Mouse (Mus musculus) layer of hippocampus, adult 18-20 months (tissue): ENCODE results near the gene Prkcb. TPM values are rescaled to one million over a fixed set of nuclear protein-coding genes. Genes with fewer than 3 reads are reported as not detected.
A peak's percentile ranks its signal among the peaks of the same experiment; 100 is the strongest.

Experiments
- DNase-seq, 2 experiments: peaks; one replicate each; pipeline ENCODE4 v3.0.0; 2022; ENCODE audit warnings: low spot score in 2 of 2
- total RNA-seq, 2 experiments: library from RNA; stranded (reverse); gene quantifications; 2 replicates each; pipeline ENCODE4 v1.2.3; 2021

Gene Prkcb
- total RNA-seq, 2 experiments from 2014 or later, result 741 to 778 TPM

DNA sequence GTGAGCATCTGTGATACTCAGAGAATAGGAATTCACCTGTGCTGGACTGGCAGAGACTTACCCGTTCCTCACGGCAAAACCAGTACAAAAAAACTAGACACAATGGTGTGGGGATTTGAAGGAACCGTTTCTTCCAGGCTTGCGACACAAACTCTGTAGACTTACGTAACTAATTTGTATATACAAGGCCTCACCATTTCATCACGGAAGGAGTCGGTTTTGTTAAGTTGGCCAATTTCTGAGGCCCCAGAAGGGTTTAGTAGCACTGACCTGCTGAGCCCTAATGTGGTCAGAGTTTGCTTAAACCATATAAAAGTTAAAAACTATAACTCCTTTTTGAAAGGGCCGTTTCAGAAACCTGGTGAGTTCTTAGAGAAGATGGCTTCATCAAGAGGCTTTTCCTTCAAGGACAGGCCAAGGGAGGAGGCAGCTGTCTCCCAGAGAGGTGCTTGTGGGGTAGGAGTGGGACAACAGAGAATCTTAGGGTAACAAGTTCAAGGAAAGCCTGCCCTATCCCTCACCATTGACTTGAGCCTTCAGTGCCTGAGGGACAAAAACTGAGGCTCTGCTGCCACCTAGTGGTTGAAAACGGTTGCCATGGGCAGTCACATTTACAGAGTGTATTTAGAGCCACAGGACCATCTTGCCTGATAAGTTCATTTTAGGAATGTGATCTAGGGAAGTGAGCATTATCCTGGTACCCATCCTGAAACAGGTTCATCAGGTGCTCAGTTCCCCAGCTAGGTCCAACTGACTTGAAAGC lies 170.8 kb downstream of the Prkcb start:
- peak; percentile 64 to 94 for DNase-seq

GRCm38 (mm10) chr7:122460020-122460419 lies 171.5 kb downstream of the Prkcb start:
- no peak for DNase-seq

GRCm38 (mm10) chr7:122465823-122466549 lies 177.4 kb downstream of the Prkcb start:
- DNase-seq, result no peak

DNA sequence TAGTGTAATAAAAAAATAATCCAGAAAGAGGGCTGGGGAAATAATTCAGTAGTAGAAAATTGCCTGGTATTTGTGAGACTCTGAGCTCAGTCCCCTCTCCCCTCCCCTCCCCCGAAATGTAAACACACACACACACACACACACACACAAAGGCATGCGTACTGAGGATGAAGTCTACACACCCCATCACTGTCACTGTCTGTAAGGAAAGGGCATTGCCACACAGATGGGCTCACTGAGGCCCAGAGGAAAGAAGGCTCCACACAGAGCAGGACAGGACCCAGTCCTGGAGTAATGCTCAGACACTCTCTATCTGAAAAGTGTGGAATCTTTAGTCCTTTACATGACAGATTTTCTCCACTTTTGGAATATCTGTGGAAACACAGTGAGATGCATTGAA lies 178.2 kb downstream of the Prkcb start:
- no peak for DNase-seq

DNA sequence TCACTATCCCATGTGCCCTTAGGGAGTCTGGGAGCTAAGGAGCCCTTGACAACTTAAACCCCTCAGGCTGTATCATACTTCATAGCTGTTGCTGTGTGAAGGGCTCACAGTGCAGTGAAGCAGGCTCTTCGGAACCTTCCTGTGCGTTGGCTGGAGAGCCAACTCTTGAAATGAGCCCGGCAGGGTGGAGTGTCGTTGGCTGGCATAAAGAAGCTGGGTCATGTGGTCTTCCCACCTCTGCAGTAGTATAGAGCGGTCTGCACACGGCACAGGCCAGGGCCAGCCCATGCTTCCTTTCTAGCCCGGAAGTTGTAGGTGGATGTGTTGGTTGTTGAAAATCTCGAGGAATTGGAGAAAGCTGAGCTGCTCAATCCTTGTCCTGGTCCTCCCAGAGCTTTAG lies 179.3 kb downstream of the Prkcb start:
- DNase-seq, result no peak

DNA sequence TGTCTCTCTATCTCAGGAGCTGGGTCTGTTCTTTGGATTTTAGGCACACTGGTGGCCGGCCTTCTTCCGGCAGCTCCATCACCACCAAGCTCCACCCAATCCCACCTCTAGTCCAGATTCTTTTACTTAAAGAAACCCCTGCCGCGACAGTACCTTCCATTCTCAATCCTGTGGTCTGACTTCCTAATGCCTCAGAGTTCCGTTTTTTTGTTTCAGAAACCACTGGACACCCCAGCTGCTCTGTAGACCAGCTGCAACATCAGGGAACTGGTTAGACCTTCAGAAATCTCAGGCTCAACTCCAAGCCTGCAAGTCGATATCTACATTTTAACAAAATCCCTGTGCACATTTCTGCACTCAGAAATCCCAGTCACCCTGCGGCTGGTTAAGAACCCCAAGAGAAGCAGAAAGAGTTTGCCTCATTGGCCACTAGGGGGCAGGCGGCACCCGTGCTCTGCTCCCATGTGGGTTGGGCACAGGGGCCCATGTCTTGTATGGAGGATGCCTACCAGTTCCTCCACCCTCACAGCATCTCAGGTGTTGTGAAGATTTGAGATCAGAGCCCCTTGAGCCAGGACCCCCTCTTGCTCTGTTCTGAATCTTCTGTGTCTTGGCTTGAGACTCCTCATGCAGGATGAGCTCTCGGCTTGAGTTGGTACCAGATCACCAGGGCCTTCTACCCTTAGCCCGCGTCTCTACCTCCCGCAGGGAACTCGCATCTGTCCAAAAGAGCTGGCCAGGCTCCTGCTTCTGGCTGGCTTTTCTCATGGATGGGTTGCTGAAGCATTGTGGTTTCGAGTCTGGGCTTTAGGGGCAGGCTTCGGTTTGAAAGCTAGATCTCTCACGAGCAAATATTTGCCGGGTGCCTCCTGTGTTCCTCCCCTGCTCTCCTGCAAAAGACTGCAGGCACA lies 182.1 kb downstream of the Prkcb start:
- peak; percentile 73 to 80 for DNase-seq

DNA sequence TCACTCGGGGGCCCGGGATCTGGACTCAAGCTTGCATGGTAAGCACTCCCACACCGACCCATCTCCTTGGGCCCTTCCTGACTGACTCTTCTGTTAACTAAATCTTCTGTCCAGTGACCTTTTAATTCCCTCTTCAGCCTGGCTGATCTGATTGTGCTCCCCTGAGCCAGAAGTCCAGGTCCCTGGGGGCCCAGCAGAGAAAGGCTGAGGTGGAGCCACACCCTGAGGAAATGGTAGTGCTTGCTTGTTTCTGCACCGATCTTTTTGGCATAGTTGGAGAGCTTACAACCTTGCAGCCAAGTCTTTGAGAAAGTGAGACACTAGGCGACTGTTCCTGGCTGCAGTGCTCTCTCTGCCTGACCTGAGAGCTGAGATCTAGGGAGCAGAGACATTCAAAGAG lies 183.7 kb downstream of the Prkcb start:
- no peak for DNase-seq

- no peak for DNase-seq
These were observed 186.5 kb downstream of the Prkcb start for GRCm38 (mm10) chr7:122475038-122475437.

DNA sequence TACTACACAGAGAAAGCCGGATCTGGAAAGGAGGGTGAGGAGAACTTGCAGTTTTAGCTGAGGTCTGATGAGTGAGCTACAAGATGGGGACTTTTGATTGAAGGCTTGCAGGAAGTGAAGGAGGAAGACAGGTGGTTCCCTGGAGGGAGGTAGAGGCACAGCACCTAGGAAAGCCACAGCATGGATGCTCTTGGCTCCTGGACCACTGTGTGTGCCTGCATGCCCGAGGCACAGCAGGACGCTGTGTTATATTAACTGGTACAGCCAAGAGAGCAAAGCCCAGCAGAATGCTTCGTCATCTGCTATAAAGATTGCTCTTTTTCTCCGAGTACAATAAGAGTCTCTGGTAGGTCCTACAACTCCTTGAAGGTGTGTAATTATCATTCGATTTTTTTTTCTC lies 188.1 kb downstream of the Prkcb start:
- no peak for DNase-seq

DNA sequence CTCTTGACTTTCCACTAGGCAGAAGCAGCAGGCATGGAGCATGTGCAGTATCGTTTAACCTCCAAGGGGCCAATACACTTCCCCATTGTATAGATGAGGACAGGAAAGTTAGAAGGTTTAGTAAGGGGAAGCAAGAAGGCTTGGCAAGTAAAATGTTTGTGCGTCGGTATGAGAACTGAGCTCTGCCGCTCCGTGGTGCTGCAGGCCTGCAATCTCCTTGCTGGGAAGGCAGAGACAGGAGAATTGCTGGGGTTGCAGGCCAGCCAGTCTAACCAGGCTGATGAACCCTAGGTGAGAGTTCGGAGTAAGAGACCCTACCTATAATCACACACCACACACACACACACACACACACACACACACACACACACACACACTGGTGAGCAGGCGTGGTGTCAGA lies 188.6 kb downstream of the Prkcb start:
- DNase-seq, result no peak

- DNase-seq, result peak in 1 of 2 experiments; percentile 38
These were observed 189.3 kb downstream of the Prkcb start for GRCm38 (mm10) chr7:122477566-122478564.

- DNase-seq, result no peak
These were observed 195.4 kb downstream of the Prkcb start for GRCm38 (mm10) chr7:122483949-122484348.

DNA sequence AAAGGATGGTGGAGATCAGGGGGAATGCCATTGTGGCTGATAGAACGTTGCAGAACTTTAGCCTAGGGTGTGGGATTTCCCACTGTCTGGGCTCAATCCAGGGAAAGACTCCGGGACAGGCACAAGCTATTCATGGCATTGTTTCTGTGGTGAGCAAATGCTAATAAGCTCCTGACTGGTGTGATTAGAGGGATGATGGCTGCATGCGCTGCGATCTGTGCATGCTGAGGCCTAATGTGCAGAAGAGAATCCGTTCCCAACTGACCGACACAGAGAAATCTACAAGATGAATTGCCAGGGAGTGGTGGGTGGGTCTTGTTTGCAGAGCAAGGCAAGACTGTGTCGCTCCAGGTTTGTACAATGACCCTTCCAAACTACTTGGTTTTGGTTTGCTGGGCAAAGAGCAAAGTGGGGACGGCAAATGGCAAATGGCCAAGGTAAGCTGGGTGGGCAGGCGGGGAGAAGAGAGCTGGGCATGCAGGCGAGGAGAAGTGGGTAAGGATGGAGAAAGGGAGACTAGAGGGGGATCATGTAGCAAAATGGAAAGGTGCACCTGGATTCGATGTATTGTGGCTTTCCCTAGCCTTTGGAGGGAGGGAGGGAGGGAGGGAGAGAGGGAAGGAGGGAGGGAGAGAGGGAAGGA lies 199.5 kb downstream of the Prkcb start:
- DNase-seq, result no peak

- no peak for DNase-seq
These were observed 203.5 kb downstream of the Prkcb start for GRCm38 (mm10) chr7:122492041-122492440.

GRCm38 (mm10) chr7:122492936-122493335 lies 204.4 kb downstream of the Prkcb start:
- no peak for DNase-seq

GRCm38 (mm10) chr7:122494088-122494487 lies 205.5 kb downstream of the Prkcb start:
- DNase-seq, result peak in 1 of 2 experiments; percentile 48

DNA sequence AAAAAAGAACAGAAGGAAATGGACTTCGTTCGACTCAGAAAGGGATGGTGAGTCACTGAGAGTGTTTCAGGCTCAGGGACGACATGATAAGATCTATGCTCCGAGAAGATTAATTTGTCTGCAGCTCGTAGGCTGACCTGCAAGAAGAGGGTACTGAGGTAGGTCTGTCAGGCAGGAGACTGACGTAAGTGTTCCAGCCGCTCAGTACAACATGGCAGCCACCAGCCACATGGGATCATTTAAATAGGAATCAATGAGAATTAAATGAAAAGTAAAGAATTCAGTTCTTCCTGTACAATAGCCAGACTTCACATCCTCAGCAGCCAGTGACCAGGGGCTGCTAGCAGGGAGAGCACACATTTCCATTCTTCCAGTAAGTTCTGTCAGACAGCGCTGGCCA lies 209.0 kb downstream of the Prkcb start:
- no peak for DNase-seq

- DNase-seq, result no peak
These were observed 209.9 kb downstream of the Prkcb start for GRCm38 (mm10) chr7:122498461-122498860.

DNA sequence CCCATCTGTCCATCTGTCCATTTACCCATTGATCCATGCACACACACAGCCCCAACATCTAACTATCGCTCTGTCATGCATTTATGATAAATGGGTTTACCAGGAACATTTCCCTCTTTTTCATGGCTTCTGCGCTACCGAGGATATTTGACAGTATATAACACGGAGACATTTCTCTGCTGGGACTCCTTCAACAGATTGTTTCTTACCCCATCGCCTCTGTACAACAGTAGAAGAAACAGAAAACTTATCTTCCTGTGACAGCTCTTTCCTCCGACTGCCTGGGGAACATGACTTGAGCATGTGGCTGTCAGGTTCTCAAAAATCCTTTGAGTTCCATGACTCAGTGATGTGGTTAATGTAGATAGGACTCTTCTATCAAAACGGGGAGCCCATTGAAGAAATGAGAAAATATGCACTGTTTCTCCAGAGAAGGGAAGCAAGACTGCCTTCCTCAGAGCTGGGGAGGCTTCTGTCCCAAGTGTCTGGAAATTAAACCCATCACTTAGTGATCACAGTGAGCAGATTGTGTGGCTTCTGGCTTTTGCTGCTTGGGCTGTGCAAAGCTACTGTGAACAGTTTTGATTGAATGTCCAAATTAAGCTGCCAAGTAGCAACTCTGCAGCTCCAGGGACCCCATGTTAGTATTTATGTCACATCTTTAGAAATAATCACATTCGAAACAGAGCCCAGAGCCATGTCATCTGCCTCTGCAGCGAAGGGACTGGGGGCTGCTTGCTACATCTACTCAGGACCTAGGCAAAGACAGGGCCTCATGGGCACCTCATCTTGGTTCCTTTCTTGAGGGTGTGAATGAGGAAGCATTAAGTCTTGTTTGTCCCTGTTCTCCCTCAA lies 211.4 kb downstream of the Prkcb start:
- DNase-seq, result peak in 1 of 2 experiments; percentile 56
